8 mouse cellular contexts compared by ENCODE assay signal in the genomic region with DNA sequence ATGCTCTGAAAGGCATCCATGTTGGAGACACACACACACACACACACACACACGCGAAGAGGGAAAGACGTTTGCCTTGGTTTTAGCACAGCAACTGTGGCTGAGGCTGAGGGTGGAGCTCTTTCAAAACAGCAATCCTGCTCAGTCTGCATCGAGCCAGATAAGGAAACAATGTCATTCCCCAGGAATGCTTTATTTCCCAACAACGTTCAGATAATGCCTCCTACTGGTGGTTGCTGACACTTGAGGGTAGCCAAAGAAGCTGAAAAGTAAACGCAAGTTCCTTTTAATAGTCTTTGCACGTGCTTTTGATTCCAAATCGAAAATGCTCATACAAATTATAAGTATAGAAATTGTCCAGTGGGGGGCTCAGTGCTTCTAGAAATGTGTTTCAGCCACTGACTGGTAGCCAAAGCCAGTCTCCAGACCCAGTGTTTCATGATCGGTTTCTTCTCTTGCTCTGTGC. TPM values are rescaled to one million over a fixed set of nuclear protein-coding genes. Genes with fewer than 3 reads are reported as not detected.
A peak's percentile ranks its signal among the peaks of the same experiment; 100 is the strongest.
DNase-seq lines count a peak whose midpoint lies in the region; ATAC-seq lines count a peak whose summit lies in the region.

A gene (minus strand): TSS at position 102 of the 466 bp plus-strand sequence.

- no peak within 1 kb of the TSS for H3K9ac ChIP-seq in forebrain, embryonic 12.5 days
- no peak within 1 kb of the TSS for H3K9ac ChIP-seq in liver, embryonic 15.5 days
- 0 out of 2 replicates have a peak within 1 kb of the TSS, but pooled peaks have one; percentile 18 for H3K9ac ChIP-seq in neural tube, embryonic 13.5 days

- H3K9me3 ChIP-seq in forebrain, embryonic 12.5 days: no peaks in the 10 kb centered on the region
- H3K9me3 ChIP-seq in liver, embryonic 15.5 days (replicated peaks): no peaks in the 10 kb centered on the region
- no peaks in the 10 kb centered on the region for H3K9me3 ChIP-seq in neural tube, embryonic 13.5 days

- H3K4me3 ChIP-seq in forebrain, embryonic 12.5 days (replicated peaks): no peak within 1 kb of the TSS
- H3K4me3 ChIP-seq in liver, embryonic 15.5 days (replicated peaks): no peak within 1 kb of the TSS
- peak within 1 kb of the TSS; percentile 19 for H3K4me3 ChIP-seq in neural tube, embryonic 13.5 days

- WGBS in forebrain, embryonic 12.5 days: 32% methylated on average over 9 of the region's 9 CpGs
- WGBS in large intestine, adult 2 months: 9% methylated on average over 9 of the region's 9 CpGs
- WGBS in liver, embryonic 15.5 days (ENCODE audit: insufficient replicate concordance): 8% methylated on average over 9 of the region's 9 CpGs
- 36% methylated on average over 9 of the region's 9 CpGs for WGBS in neural tube, embryonic 13.5 days

- no peaks in the 10 kb centered on the region for H3K27me3 ChIP-seq in forebrain, embryonic 12.5 days
- H3K27me3 ChIP-seq in liver, embryonic 15.5 days: no peaks in the 10 kb centered on the region
- H3K27me3 ChIP-seq in neural tube, embryonic 13.5 days: no peaks in the 10 kb centered on the region

- H3K4me2 ChIP-seq in forebrain, embryonic 12.5 days: peak within 1 kb of the TSS; percentile 31
- peak within 1 kb of the TSS; percentile 18; the same call in 1 of the 2 replicates for H3K4me2 ChIP-seq in liver, embryonic 15.5 days
- peak within 1 kb of the TSS; percentile 47 for H3K4me2 ChIP-seq in neural tube, embryonic 13.5 days

- DNase-seq in adrenal gland, postnatal 36 days: peak; percentile 24 to 44
- DNase-seq in heart, postnatal 14 days: peak; percentile 27 to 52
- peak; percentile 6 for DNase-seq in large intestine, adult 2 months (ENCODE audit: low read depth, low spot score)
- DNase-seq in urinary bladder, postnatal 25 days (ENCODE audit: low spot score): peak; percentile 19

- no peaks in the 10 kb centered on the region for H3K36me3 ChIP-seq in forebrain, embryonic 12.5 days (replicated peaks)
- no peaks in the 10 kb centered on the region for H3K36me3 ChIP-seq in liver, embryonic 15.5 days (replicated peaks)
- no peaks in the 10 kb centered on the region for H3K36me3 ChIP-seq in neural tube, embryonic 13.5 days

- peak; percentile 73 for ATAC-seq in CD4-positive, CD25-positive, alpha-beta regulatory T cell, adult 4 months
- 0 out of 2 replicates have a peak, but pooled peaks have one; percentile 61 for ATAC-seq in forebrain, embryonic 12.5 days (ENCODE audit: low FRiP score)
- no peak for ATAC-seq in liver, embryonic 15.5 days (ENCODE audit: insufficient read depth)
- ATAC-seq in neural tube, embryonic 13.5 days (ENCODE audit: low read depth): peak; percentile 53

- H3K27ac ChIP-seq in forebrain, embryonic 12.5 days: no peak within 1 kb of the TSS
- H3K27ac ChIP-seq in liver, embryonic 15.5 days (replicated peaks): no peak within 1 kb of the TSS
- no peak within 1 kb of the TSS for H3K27ac ChIP-seq in neural tube, embryonic 13.5 days (replicated peaks)

- intact Hi-C loops in heart, postnatal 14 days (cut with DNase I): loop anchor here (2.0 to 5.0 kb wide), 4 partner anchors 60 to 226 kb away; a partner anchor contains a TSS

- no peaks in the 10 kb centered on the region for H3K4me1 ChIP-seq in forebrain, embryonic 12.5 days
- H3K4me1 ChIP-seq in liver, embryonic 15.5 days (replicated peaks): no peaks in the 10 kb centered on the region
- 0 out of 2 replicates have a peak, but pooled peaks cover 6% of the 10 kb centered on the region for H3K4me1 ChIP-seq in neural tube, embryonic 13.5 days (replicated peaks)

RNA-seq across cellular contexts. Expression of the gene that starts here (rescaled TPM):
- not detected for polyA plus RNA-seq in CD4-positive, CD25-positive, alpha-beta regulatory T cell, adult 4 months (2017; shearing (Covaris generic))
- total RNA-seq in adrenal gland, postnatal 36 days (2021): under 1 TPM; 0.23 to 0.26 TPM
- polyA plus RNA-seq in forebrain, embryonic 12.5 days (2016; fragmentation: Nextera tagmentation; extraction: Ambion mirVana): 0.12 and 0.24 TPM in 2 replicates
- under 1 TPM; 0.51 to 0.60 TPM for total RNA-seq in heart, postnatal 14 days (2021)
- 0.56 and 0.73 TPM in 2 replicates for polyA plus RNA-seq in large intestine, adult 2 months (2012; rRNA removed)
- polyA plus RNA-seq in liver, embryonic 15.5 days (2015; fragmentation: Nextera tagmentation; extraction: Ambion mirVana): 0.02 and 0.05 TPM in 2 replicates
- polyA plus RNA-seq in neural tube, embryonic 13.5 days (2015; fragmentation: Nextera tagmentation; extraction: Ambion mirVana): 0.79 and 0.81 TPM in 2 replicates

Comparison
In these comparisons a context has a peak if more than half of its experiments do, and no peak if none do; other contexts are left out.
1. Peak in ATAC-seq in CD4-positive, CD25-positive, alpha-beta regulatory T cell, adult 4 months; RNA of the gene not detected or under 1 TPM.
2. Peak in DNase-seq in adrenal gland, postnatal 36 days; RNA of the gene not detected or under 1 TPM.
3. Peak in ATAC-seq and H3K4me2 ChIP-seq in forebrain, embryonic 12.5 days; RNA of the gene not detected or under 1 TPM.
4. Peak in DNase-seq in heart, postnatal 14 days; RNA of the gene not detected or under 1 TPM.
5. Peak in DNase-seq in large intestine, adult 2 months; RNA of the gene not detected or under 1 TPM.
6. Peak in ATAC-seq, H3K4me3 ChIP-seq, H3K9ac ChIP-seq and H3K4me2 ChIP-seq in neural tube, embryonic 13.5 days; RNA of the gene not detected or under 1 TPM.